In the genomic region with DNA sequence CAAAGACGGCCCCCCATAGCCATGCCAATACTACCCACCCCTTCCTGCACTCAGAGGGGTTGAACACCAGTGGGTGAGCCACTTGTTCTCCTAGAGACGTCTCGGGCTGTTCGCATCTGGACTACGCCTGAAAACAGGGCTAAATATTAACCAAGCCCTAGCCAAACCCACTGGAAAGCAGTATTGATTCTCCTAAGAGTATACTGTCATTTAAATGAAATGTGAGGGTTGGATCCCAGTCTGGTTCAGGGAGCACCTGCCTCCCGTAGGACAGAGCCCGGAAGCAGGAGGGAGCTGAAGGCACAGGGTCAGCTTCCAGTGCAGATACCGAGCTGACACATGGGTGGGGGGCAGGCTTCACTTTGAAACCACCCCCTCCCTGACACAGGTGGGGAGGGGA, we compare ENCODE assay signal across 27 mouse cellular contexts. TPM values are rescaled to one million over a fixed set of nuclear protein-coding genes. Genes with fewer than 3 reads are reported as not detected.
DNase-seq lines count a peak whose midpoint lies in the region; ATAC-seq and TF ChIP-seq lines count a peak whose summit lies in the region.
"Had no signal": no experiment of that assay in that cellular context is flagged by ENCODE, and none has a peak within 500 bp of the region (broad histone marks: within the 10 kb centered on the region; RNA-seq: fewer than 3 reads in every experiment).

No protein-coding gene starts in this region.

- H3K4me1 ChIP-seq in intestine, embryonic 15.5 days (replicated peaks) = no peaks in the 10 kb centered on the region
- H3K4me1 ChIP-seq in liver, embryonic 15.5 days (replicated peaks) = no peaks in the 10 kb centered on the region; the same call in 1 of the 2 replicates
- H3K4me1 ChIP-seq in stomach, embryonic 16.5 days (ENCODE audit: control insufficient read depth, insufficient read depth, low read length) = 0 out of 2 replicates have a peak, but pooled peaks cover 1% of the 10 kb centered on the region
- H3K4me1 ChIP-seq: embryonic facial prominence, embryonic 12.5 days; heart, embryonic 15.5 days; limb, embryonic 12.5 days; midbrain, embryonic 15.5 days; neural tube, embryonic 13.5 days had no signal

- peak overlapping the region; percentile 55; the same call in 1 of the 2 replicates for H3K27ac ChIP-seq in intestine, embryonic 15.5 days
- H3K27ac ChIP-seq in liver, embryonic 15.5 days (replicated peaks) = peak overlapping the region; percentile 29; the same call in 1 of the 2 replicates
- peak overlapping the region; percentile 18; the same call in 1 of the 2 replicates for H3K27ac ChIP-seq in stomach, embryonic 16.5 days (ENCODE audit: low read length)
- no peak overlapping the region for H3K27ac ChIP-seq in gastrocnemius, adult 2 months
- H3K27ac ChIP-seq: embryonic facial prominence, embryonic 12.5 days; heart, embryonic 15.5 days; hindbrain, embryonic 14.5 days; kidney, postnatal 0 days; limb, embryonic 12.5 days; midbrain, embryonic 15.5 days; neural tube, embryonic 13.5 days had no signal

- H3K4me3 ChIP-seq in intestine, embryonic 15.5 days (replicated peaks) = no peak overlapping the region
- no peak overlapping the region for H3K4me3 ChIP-seq in liver, embryonic 15.5 days (replicated peaks)
- no peak overlapping the region for H3K4me3 ChIP-seq in stomach, embryonic 16.5 days (replicated peaks; ENCODE audit: low read length)
- H3K4me3 ChIP-seq in gastrocnemius, adult 2 months = no peak overlapping the region
- H3K4me3 ChIP-seq: embryonic facial prominence, embryonic 12.5 days; heart, embryonic 15.5 days; limb, embryonic 12.5 days; midbrain, embryonic 15.5 days; myocyte; neural tube, embryonic 13.5 days had no signal

- 54% methylated on average over 8 of the region's 8 CpGs for WGBS in intestine, embryonic 15.5 days
- WGBS in liver, embryonic 15.5 days (ENCODE audit: insufficient replicate concordance) = 60% methylated on average over 8 of the region's 8 CpGs
- WGBS in stomach, embryonic 16.5 days = 58% methylated on average over 8 of the region's 8 CpGs

- no peak for TF ChIP-seq CTCF in gastrocnemius, adult 2 months (IDR thresholded peaks at IDR 0.05)

- DNase-seq in liver = peak; percentile 16
- no peak for DNase-seq in left cerebral cortex, adult 18-20 months (ENCODE audit: low spot score in 2 of 2)
- no peak for DNase-seq in gastrocnemius, adult 2 months
- DNase-seq in B cell, adult 2 months = no peak
- DNase-seq: adrenal gland, adult 2 months; cerebellum, adult 11-12 months; cerebellum, postnatal 14 days; heart, postnatal 36 days; kidney, adult 11 months; lung, embryonic 14.5 days; retina, postnatal 1 day; right cerebral cortex, postnatal 25 days; thymus, adult 2 months; thymus, postnatal 4 days had no signal

- no peak overlapping the region for H3K9ac ChIP-seq in intestine, embryonic 15.5 days
- no peak overlapping the region for H3K9ac ChIP-seq in liver, embryonic 15.5 days
- no peak overlapping the region for H3K9ac ChIP-seq in stomach, embryonic 16.5 days (ENCODE audit: low read length)
- H3K9ac ChIP-seq: embryonic facial prominence, embryonic 12.5 days; heart, embryonic 15.5 days; hindbrain, embryonic 14.5 days; limb, embryonic 12.5 days; lung, embryonic 14.5 days; midbrain, embryonic 15.5 days; neural tube, embryonic 13.5 days had no signal

- no peaks in the 10 kb centered on the region for H3K9me3 ChIP-seq in intestine, embryonic 15.5 days
- H3K9me3 ChIP-seq in liver, embryonic 15.5 days (replicated peaks) = no peaks in the 10 kb centered on the region
- no peaks in the 10 kb centered on the region for H3K9me3 ChIP-seq in stomach, embryonic 16.5 days (replicated peaks; ENCODE audit: control insufficient read depth, low read length)
- H3K9me3 ChIP-seq: embryonic facial prominence, embryonic 12.5 days; heart, embryonic 15.5 days; limb, embryonic 12.5 days; midbrain, embryonic 15.5 days; neural tube, embryonic 13.5 days had no signal

- no peaks in the 10 kb centered on the region for H3K27me3 ChIP-seq in intestine, embryonic 15.5 days (replicated peaks)
- 0 out of 2 replicates have a peak, but pooled peaks cover 3% of the 10 kb centered on the region for H3K27me3 ChIP-seq in liver, embryonic 15.5 days
- no peaks in the 10 kb centered on the region for H3K27me3 ChIP-seq in stomach, embryonic 16.5 days (ENCODE audit: control insufficient read depth, insufficient read depth, low read length)
- H3K27me3 ChIP-seq: embryonic facial prominence, embryonic 12.5 days; heart, embryonic 15.5 days; limb, embryonic 12.5 days; midbrain, embryonic 15.5 days; neural tube, embryonic 13.5 days had no signal

- peak overlapping the region; percentile 43; the same call in 1 of the 2 replicates for H3K4me2 ChIP-seq in intestine, embryonic 15.5 days (replicated peaks)
- peak overlapping the region; percentile 36 for H3K4me2 ChIP-seq in liver, embryonic 15.5 days
- peak overlapping the region; percentile 25 for H3K4me2 ChIP-seq in stomach, embryonic 16.5 days (ENCODE audit: low read depth, low read length)
- H3K4me2 ChIP-seq: embryonic facial prominence, embryonic 12.5 days; heart, embryonic 15.5 days; hindbrain, embryonic 14.5 days; limb, embryonic 12.5 days; lung, embryonic 14.5 days; midbrain, embryonic 15.5 days; neural tube, embryonic 13.5 days had no signal

- ATAC-seq in intestine, embryonic 15.5 days = peak; percentile 89
- peak; percentile 52 for ATAC-seq in liver, embryonic 15.5 days (ENCODE audit: insufficient read depth)
- peak; percentile 74; the same call in 1 of the 2 replicates for ATAC-seq in stomach, embryonic 16.5 days (ENCODE audit: insufficient read depth, low FRiP score)
- ATAC-seq: midbrain, embryonic 15.5 days had no signal

- intact Hi-C loops in gastrocnemius, adult 2 months (cut with DNase I) = no loop called here

- H3K36me3 ChIP-seq in intestine, embryonic 15.5 days = no peaks in the 10 kb centered on the region
- H3K36me3 ChIP-seq in liver, embryonic 15.5 days (replicated peaks) = no peaks in the 10 kb centered on the region
- no peaks in the 10 kb centered on the region for H3K36me3 ChIP-seq in stomach, embryonic 16.5 days (ENCODE audit: control insufficient read depth, insufficient read depth, low read length)
- H3K36me3 ChIP-seq: embryonic facial prominence, embryonic 12.5 days; heart, embryonic 15.5 days; limb, embryonic 12.5 days; midbrain, embryonic 15.5 days; neural tube, embryonic 13.5 days had no signal

RNA-seq across cellular contexts. Expression of a gene that starts 12.7 kb away (rescaled TPM):
- polyA plus RNA-seq in intestine, embryonic 15.5 days (2015; fragmentation: Nextera tagmentation; extraction: Ambion mirVana) = 0.65 and 1.4 TPM in 2 replicates
- polyA plus RNA-seq in liver, embryonic 15.5 days (2015; fragmentation: Nextera tagmentation; extraction: Ambion mirVana) = 4.9 and 6.0 TPM in 2 replicates
- 1.6 and 2.3 TPM in 2 replicates for polyA plus RNA-seq in stomach, embryonic 16.5 days (2015; fragmentation: Nextera tagmentation; extraction: Ambion mirVana)
- 10 to 100 TPM; 30.0 to 35.9 TPM for total RNA-seq in left cerebral cortex, adult 18-20 months (2021)
- total RNA-seq in gastrocnemius, adult 2 months (2021) = not detected
- total RNA-seq: gastrocnemius, adult 18-20 months; heart, postnatal 36 days; megakaryocyte-erythroid progenitor cell, adult 5-6 weeks had no signal

RNA-seq across cellular contexts. Expression of a gene that starts 17.1 kb away (rescaled TPM):
- 26.0 and 26.4 TPM in 2 replicates for polyA plus RNA-seq in intestine, embryonic 15.5 days (2015; fragmentation: Nextera tagmentation; extraction: Ambion mirVana)
- 14.9 and 15.0 TPM in 2 replicates for polyA plus RNA-seq in liver, embryonic 15.5 days (2015; fragmentation: Nextera tagmentation; extraction: Ambion mirVana)
- polyA plus RNA-seq in stomach, embryonic 16.5 days (2015; fragmentation: Nextera tagmentation; extraction: Ambion mirVana) = 17.3 and 20.8 TPM in 2 replicates
- total RNA-seq in left cerebral cortex, adult 18-20 months (2021) = 10 to 100 TPM; 47.3 to 51.8 TPM
- 10 to 100 TPM; 18.5 to 19.1 TPM for total RNA-seq in gastrocnemius, adult 2 months (2021)

RNA-seq across cellular contexts. Expression of a gene that starts 18.0 kb away (rescaled TPM):
- 40.8 and 45.7 TPM in 2 replicates for polyA plus RNA-seq in intestine, embryonic 15.5 days (2015; fragmentation: Nextera tagmentation; extraction: Ambion mirVana)
- 12.4 and 14.5 TPM in 2 replicates for polyA plus RNA-seq in liver, embryonic 15.5 days (2015; fragmentation: Nextera tagmentation; extraction: Ambion mirVana)
- polyA plus RNA-seq in stomach, embryonic 16.5 days (2015; fragmentation: Nextera tagmentation; extraction: Ambion mirVana) = 47.9 and 50.3 TPM in 2 replicates
- 10 to 100 TPM; 13.9 to 15.3 TPM for total RNA-seq in left cerebral cortex, adult 18-20 months (2021)
- total RNA-seq in gastrocnemius, adult 2 months (2021) = 1 to 10 TPM; 1.8 to 3.0 TPM

RNA-seq across cellular contexts. Expression of a gene that starts 52.1 kb away (rescaled TPM):
- 42.6 and 46.0 TPM in 2 replicates for polyA plus RNA-seq in intestine, embryonic 15.5 days (2015; fragmentation: Nextera tagmentation; extraction: Ambion mirVana)
- 40.6 and 45.1 TPM in 2 replicates for polyA plus RNA-seq in liver, embryonic 15.5 days (2015; fragmentation: Nextera tagmentation; extraction: Ambion mirVana)
- polyA plus RNA-seq in stomach, embryonic 16.5 days (2015; fragmentation: Nextera tagmentation; extraction: Ambion mirVana) = 36.2 and 41.2 TPM in 2 replicates
- total RNA-seq in left cerebral cortex, adult 18-20 months (2021) = 10 to 100 TPM; 31.8 to 33.9 TPM
- total RNA-seq in gastrocnemius, adult 2 months (2021) = 10 to 100 TPM; 29.0 to 33.0 TPM

RNA-seq across cellular contexts. Expression of a gene that starts 52.4 kb away (rescaled TPM):
- 14.6 and 17.8 TPM in 2 replicates for polyA plus RNA-seq in intestine, embryonic 15.5 days (2015; fragmentation: Nextera tagmentation; extraction: Ambion mirVana)
- 9.2 and 10.8 TPM in 2 replicates for polyA plus RNA-seq in liver, embryonic 15.5 days (2015; fragmentation: Nextera tagmentation; extraction: Ambion mirVana)
- 13.9 and 17.1 TPM in 2 replicates for polyA plus RNA-seq in stomach, embryonic 16.5 days (2015; fragmentation: Nextera tagmentation; extraction: Ambion mirVana)
- total RNA-seq in left cerebral cortex, adult 18-20 months (2021) = 10 to 100 TPM; 12.1 to 12.8 TPM
- 1 to 10 TPM; 4.5 to 6.3 TPM for total RNA-seq in gastrocnemius, adult 2 months (2021)
